Mouse (Mus musculus) kidney, embryonic 16.5 days (tissue): Measurements from ENCODE around the gene Ankrd44. TPM values are rescaled to one million over a fixed set of nuclear protein-coding genes. Genes with fewer than 3 reads are reported as not detected.

Experiments
- ATAC-seq: fragments of 200-750 bp; cut with Nextera tagmentation; 2 replicates; pipeline ENCODE4 v1.8.0; 2017; ENCODE audit warnings: moderate TSS enrichment; ENCODE audit not compliant: low FRiP score, low TSS enrichment
- H3K27ac ChIP-seq: fragments of 300-500 bp; sonication (generic); 2 replicates; pipeline ENCODE4 v1.5.1; 2014; ENCODE audit warnings: low read length
- H3K27me3 ChIP-seq: fragments of 300-500 bp; sonication (generic); 2 replicates; pipeline ENCODE4 v1.6.1; 2014; ENCODE audit warnings: low read length, control low read depth, mixed read lengths; ENCODE audit not compliant: insufficient read depth
- H3K36me3 ChIP-seq: fragments of 300-500 bp; sonication (generic); 2 replicates; pipeline ENCODE4 v1.6.1; 2014; ENCODE audit warnings: low read length, control low read depth, mixed read lengths; ENCODE audit not compliant: insufficient read depth
- H3K4me1 ChIP-seq: fragments of 300-500 bp; sonication (generic); 2 replicates; pipeline ENCODE4 v1.6.1; 2014; ENCODE audit warnings: low read length, control low read depth, mixed read lengths; ENCODE audit not compliant: insufficient read depth
- H3K4me2 ChIP-seq: fragments of 300-500 bp; sonication (generic); replicated peaks from 2 replicates; pipeline ENCODE4 v1.6.1; 2014; ENCODE audit warnings: low read depth, low read length
- H3K4me3 ChIP-seq: fragments of 300-500 bp; sonication (generic); 2 replicates; pipeline ENCODE4 v1.5.1; 2014; ENCODE audit warnings: mild to moderate bottlenecking, low read length
- H3K9ac ChIP-seq: fragments of 300-500 bp; sonication (generic); replicated peaks from 2 replicates; pipeline ENCODE4 v1.6.1; 2014; ENCODE audit warnings: low read length
- H3K9me3 ChIP-seq: fragments of 300-500 bp; sonication (generic); 2 replicates; pipeline ENCODE4 v1.6.1; 2016; ENCODE audit warnings: low read length, control low read depth
- WGBS: fragments of 180-500 bp; shearing (Covaris S2); extraction: QIAGEN DNeasy Blood & Tissue Kit; methylation state at CpG from one replicate; pipeline ENCODE4 v1.1.7; 2014; 5-methylcytosine and 5-hydroxymethylcytosine counted together
- polyA plus RNA-seq: library from polyadenylated mRNA; unstranded; fragments of >200 nt; fragmentation: Nextera tagmentation; extraction: Ambion mirVana; gene quantifications from 2 replicates; pipeline ENCODE4 v1.2.1, GENCODE M21; 2015

The Ankrd44 gene
- polyA plus RNA-seq, 1 experiment from 2014 or later = 6.6 TPM

GRCm38 (mm10) chr1:54923366-54924308 lies 2.5 kb downstream of the Ankrd44 start:
- H3K27me3 ChIP-seq = no peaks in the 10 kb centered on the region

GRCm38 (mm10) chr1:54922707-54923106 lies 3.5 kb downstream of the Ankrd44 start:
- no peak overlapping the region for H3K27ac ChIP-seq
- H3K9ac ChIP-seq = no peak overlapping the region
- peaks cover 17% of the 10 kb centered on the region for H3K4me1 ChIP-seq
- H3K4me3 ChIP-seq = no peak overlapping the region
- 74% methylated on average over 8 of the region's 8 CpGs for WGBS
- no peak for ATAC-seq
- no peak overlapping the region for H3K4me2 ChIP-seq
- H3K36me3 ChIP-seq = no peaks in the 10 kb centered on the region
- no peaks in the 10 kb centered on the region for H3K9me3 ChIP-seq
- no peaks in the 10 kb centered on the region for H3K27me3 ChIP-seq

More at GRCm38 (mm10) chr1:54923366-54924308, 2.5 kb downstream of the Ankrd44 start:
- H3K36me3 ChIP-seq = no peaks in the 10 kb centered on the region
- no peak overlapping the region for H3K9ac ChIP-seq
- no peak overlapping the region for H3K4me3 ChIP-seq
- no peak overlapping the region for H3K4me2 ChIP-seq
- WGBS = 83% methylated on average over 6 of the region's 6 CpGs
- H3K9me3 ChIP-seq = no peaks in the 10 kb centered on the region
- no peak for ATAC-seq
- no peak overlapping the region for H3K27ac ChIP-seq
- H3K4me1 ChIP-seq = peaks cover 17% of the 10 kb centered on the region

GRCm38 (mm10) chr1:54922025-54922574 lies 4.1 kb downstream of the Ankrd44 start:
- H3K27ac ChIP-seq = no peak overlapping the region
- 56% methylated on average over 12 of the region's 12 CpGs for WGBS
- H3K4me2 ChIP-seq = no peak overlapping the region
- no peak for ATAC-seq
- H3K9ac ChIP-seq = no peak overlapping the region
- no peak overlapping the region for H3K4me3 ChIP-seq
- no peaks in the 10 kb centered on the region for H3K27me3 ChIP-seq
- H3K9me3 ChIP-seq = no peaks in the 10 kb centered on the region
- no peaks in the 10 kb centered on the region for H3K36me3 ChIP-seq
- H3K4me1 ChIP-seq = peaks cover 17% of the 10 kb centered on the region

- no peaks in the 10 kb centered on the region for H3K9me3 ChIP-seq
- H3K27ac ChIP-seq = no peak overlapping the region
- H3K9ac ChIP-seq = no peak overlapping the region
- ATAC-seq = no peak
- H3K4me2 ChIP-seq = no peak overlapping the region
- H3K36me3 ChIP-seq = no peaks in the 10 kb centered on the region
- 91% methylated on average over 4 of the region's 4 CpGs for WGBS
- peaks cover 9% of the 10 kb centered on the region for H3K4me1 ChIP-seq
- H3K4me3 ChIP-seq = no peak overlapping the region
- no peaks in the 10 kb centered on the region for H3K27me3 ChIP-seq
These were observed 6.1 kb downstream of the Ankrd44 start for GRCm38 (mm10) chr1:54920132-54920531.

- ATAC-seq = no peak
- Histone ChIP-seq H3K36me3 (no peaks in the 10 kb centered on the region), H3K4me2 (no peak overlapping the region), H3K4me3 (no peak overlapping the region), H3K9me3 (no peaks in the 10 kb centered on the region), H3K27me3 (no peaks in the 10 kb centered on the region), H3K27ac (no peak overlapping the region), H3K4me1 (peaks cover 3% of the 10 kb centered on the region; the same call in 1 of the 2 replicates), H3K9ac (no peak overlapping the region)
- 77% methylated on average over 4 of the region's 4 CpGs for WGBS
These were observed 9.7 kb downstream of the Ankrd44 start for GRCm38 (mm10) chr1:54916456-54916855.

GRCm38 (mm10) chr1:54914387-54914786 lies 11.8 kb downstream of the Ankrd44 start:
- no peak for ATAC-seq
- no peaks in the 10 kb centered on the region for H3K36me3 ChIP-seq

GRCm38 (mm10) chr1:54913379-54913873 lies 12.8 kb downstream of the Ankrd44 start:
- Histone ChIP-seq H3K27me3 (no peaks in the 10 kb centered on the region), H3K4me1 (peaks cover 3% of the 10 kb centered on the region; the same call in 1 of the 2 replicates), H3K9me3 (no peaks in the 10 kb centered on the region), H3K4me3 (no peak overlapping the region), H3K36me3 (no peaks in the 10 kb centered on the region), H3K9ac (no peak overlapping the region), H3K4me2 (no peak overlapping the region), H3K27ac (no peak overlapping the region)
- 81% methylated on average over 3 of the region's 3 CpGs for WGBS
- ATAC-seq = no peak

More at GRCm38 (mm10) chr1:54914387-54914786, 11.8 kb downstream of the Ankrd44 start:
- Histone ChIP-seq H3K9me3 (no peaks in the 10 kb centered on the region), H3K4me1 (peaks cover 3% of the 10 kb centered on the region; the same call in 1 of the 2 replicates), H3K27me3 (no peaks in the 10 kb centered on the region), H3K9ac (no peak overlapping the region), H3K4me2 (no peak overlapping the region), H3K27ac (no peak overlapping the region), H3K4me3 (no peak overlapping the region)
- WGBS = 19% methylated on average over 9 of the region's 9 CpGs

GRCm38 (mm10) chr1:54913063-54913335 lies 13.2 kb downstream of the Ankrd44 start:
- peaks cover 3% of the 10 kb centered on the region; the same call in 1 of the 2 replicates for H3K4me1 ChIP-seq

GRCm38 (mm10) chr1:54912290-54913062 lies 13.7 kb downstream of the Ankrd44 start:
- peaks cover 3% of the 10 kb centered on the region; the same call in 1 of the 2 replicates for H3K4me1 ChIP-seq
- no peak overlapping the region; the same call in 1 of the 2 replicates for H3K9ac ChIP-seq
- 70% methylated on average over 7 of the region's 7 CpGs for WGBS
- H3K27me3 ChIP-seq = no peaks in the 10 kb centered on the region
- 0 out of 2 replicates have a peak, but pooled peaks have one; percentile 46 for ATAC-seq
- H3K4me3 ChIP-seq = no peak overlapping the region
- no peaks in the 10 kb centered on the region for H3K36me3 ChIP-seq
- no peak overlapping the region for H3K27ac ChIP-seq
- no peaks in the 10 kb centered on the region for H3K9me3 ChIP-seq
- no peak overlapping the region for H3K4me2 ChIP-seq

More at GRCm38 (mm10) chr1:54913063-54913335, 13.2 kb downstream of the Ankrd44 start:
- Histone ChIP-seq H3K4me3 (no peak overlapping the region), H3K9me3 (no peaks in the 10 kb centered on the region), H3K9ac (no peak overlapping the region), H3K27ac (no peak overlapping the region), H3K27me3 (no peaks in the 10 kb centered on the region), H3K4me2 (no peak overlapping the region), H3K36me3 (no peaks in the 10 kb centered on the region)
- no peak for ATAC-seq
